Mouse (Mus musculus) spleen, adult 2 months (tissue): ENCODE results near the gene Rai1.

Source experiments
- CTCF ChIP-seq: fragments of 200-500 bp; IDR thresholded peaks from 2 replicates; pipeline ENCODE4 v1.5.1; 2011; ENCODE audit warnings: mild to moderate bottlenecking, inconsistent platforms; ENCODE audit not compliant: insufficient read depth, insufficient read length, insufficient replicate concordance; ENCODE audit errors: extremely low read depth
- POLR2A ChIP-seq: fragments of 200-500 bp; IDR thresholded peaks from 2 replicates; pipeline ENCODE4 v1.6.1; 2011; ENCODE audit warnings: low read depth, low read length, inconsistent platforms

DNA sequence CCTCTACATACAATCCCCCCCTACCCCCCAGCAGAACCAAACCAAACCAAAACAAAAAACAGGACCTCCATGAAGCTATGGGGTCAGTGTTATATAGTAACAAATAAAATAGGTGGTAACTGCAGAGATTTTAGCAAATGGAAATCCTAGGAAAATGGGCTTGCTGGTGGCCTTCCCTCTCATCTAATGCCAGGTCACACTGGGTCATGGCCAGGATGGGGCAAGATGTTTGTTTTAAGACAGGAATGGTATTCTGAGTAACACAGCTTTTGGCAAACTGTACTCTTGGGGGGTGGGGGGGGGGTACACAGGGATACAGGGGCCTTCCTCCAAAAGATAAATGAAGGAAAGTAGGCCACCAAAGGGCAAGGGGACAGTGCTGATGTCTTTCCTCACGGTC, 57.7 kb downstream of the Rai1 start:
- TF ChIP-seq CTCF: no peak
- no peak for TF ChIP-seq POLR2A
